Mouse (Mus musculus): ENCODE measurements at regions not wholly inside any gene's neighbourhood (a gene's known extent, or its start where the extent isn't known, plus 50 kb on each side); places are given as distances from the start of the nearest gene placed in this dataset.

- H3K9me3 ChIP-seq (ENCODE audit: control insufficient read depth, low read length), result no peaks in the 10 kb centered on the region
- no peak overlapping the region for H3K9ac ChIP-seq
- no peak overlapping the region for H3K27ac ChIP-seq
- H3K4me2 ChIP-seq (replicated peaks), result no peak overlapping the region
- 78% methylated on average over 5 of the region's 5 CpGs for WGBS
- H3K4me1 ChIP-seq (replicated peaks; ENCODE audit: control insufficient read depth, insufficient read depth, low read length), result no peaks in the 10 kb centered on the region
- no peak overlapping the region for H3K4me3 ChIP-seq (replicated peaks; ENCODE audit: low read length)
- H3K36me3 ChIP-seq (replicated peaks; ENCODE audit: control insufficient read depth, insufficient read depth), result no peaks in the 10 kb centered on the region
- no peak for DNase-seq (ENCODE audit: low spot score)
- ATAC-seq (ENCODE audit: low FRiP score), result no peak
- no peaks in the 10 kb centered on the region for H3K27me3 ChIP-seq (ENCODE audit: control insufficient read depth, insufficient read depth, low read length)
Measured at GRCm38 (mm10) chr16:27138384-27138783, 146.9 kb upstream of the Gmnc start.

GRCm38 (mm10) chr16:27138987-27139386, 147.5 kb upstream of the Gmnc start:
- WGBS, result 29% methylated on average over 1 of the region's 1 CpGs

DNA sequence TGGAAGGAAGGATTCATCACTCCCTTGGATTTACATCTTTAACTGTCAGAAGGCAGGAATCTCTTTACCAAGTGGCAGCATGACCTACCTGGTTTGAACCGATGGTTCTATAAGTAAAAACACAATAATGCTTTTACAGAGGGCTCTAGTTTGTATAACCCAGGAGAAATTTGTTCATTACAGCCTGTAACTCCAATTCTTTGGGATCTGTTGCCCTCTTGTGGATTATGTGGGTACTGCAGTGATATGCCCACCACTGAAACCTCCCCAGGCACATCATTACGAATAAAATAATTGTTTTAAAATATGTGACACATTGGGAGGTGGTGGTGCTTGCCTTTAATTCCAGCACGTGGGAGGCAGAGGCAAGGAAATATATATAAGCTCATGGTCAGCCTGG, 148.6 kb upstream of the Gmnc start:
- DNase-seq (ENCODE audit: low spot score) (peak; percentile 84), ATAC-seq (ENCODE audit: low FRiP score) (no peak; the same call in 1 of the 2 replicates)
- WGBS, result 13% methylated on average over 3 of the region's 3 CpGs
- Histone ChIP-seq H3K9me3 (ENCODE audit: control insufficient read depth, low read length) (no peaks in the 10 kb centered on the region), H3K36me3 (replicated peaks; ENCODE audit: control insufficient read depth, insufficient read depth) (no peaks in the 10 kb centered on the region), H3K27me3 (ENCODE audit: control insufficient read depth, insufficient read depth, low read length) (no peaks in the 10 kb centered on the region), H3K4me3 (replicated peaks; ENCODE audit: low read length) (no peak overlapping the region), H3K27ac (no peak overlapping the region), H3K4me1 (replicated peaks; ENCODE audit: control insufficient read depth, insufficient read depth, low read length) (no peaks in the 10 kb centered on the region), H3K4me2 (replicated peaks) (no peak overlapping the region), H3K9ac (no peak overlapping the region)

More at GRCm38 (mm10) chr16:27138987-27139386, 147.5 kb upstream of the Gmnc start:
- H3K36me3 ChIP-seq (replicated peaks; ENCODE audit: control insufficient read depth, insufficient read depth), result no peaks in the 10 kb centered on the region
- no peak overlapping the region for H3K4me3 ChIP-seq (replicated peaks; ENCODE audit: low read length)
- no peaks in the 10 kb centered on the region for H3K4me1 ChIP-seq (replicated peaks; ENCODE audit: control insufficient read depth, insufficient read depth, low read length)
- no peaks in the 10 kb centered on the region for H3K9me3 ChIP-seq (ENCODE audit: control insufficient read depth, low read length)
- no peak overlapping the region for H3K9ac ChIP-seq
- ATAC-seq (ENCODE audit: low FRiP score), result peak; percentile 51; the same call in 1 of the 2 replicates
- no peak overlapping the region; the same call in 1 of the 2 replicates for H3K27ac ChIP-seq
- H3K4me2 ChIP-seq (replicated peaks), result no peak overlapping the region
- no peaks in the 10 kb centered on the region for H3K27me3 ChIP-seq (ENCODE audit: control insufficient read depth, insufficient read depth, low read length)
- peak; percentile 83 for DNase-seq (ENCODE audit: low spot score)

DNA sequence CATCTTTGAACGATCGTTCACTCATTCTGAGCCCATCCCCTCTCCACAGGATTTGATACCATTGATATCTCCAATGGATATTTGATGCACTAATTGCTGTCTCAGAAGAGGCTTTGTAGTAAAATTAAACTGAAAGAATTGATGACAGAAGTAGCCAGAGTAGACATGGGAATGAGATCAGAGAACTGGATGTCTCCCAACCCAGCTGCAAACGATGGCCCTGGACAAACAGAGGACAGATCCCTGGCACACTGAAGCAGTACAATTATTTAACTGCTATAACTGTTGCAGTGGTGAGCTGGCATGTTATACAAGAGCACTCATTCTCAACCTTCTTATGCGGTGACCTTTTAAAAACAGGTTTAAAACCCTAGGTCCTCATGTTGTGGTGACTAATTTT, 151.5 kb upstream of the Ostn start:
- no peak overlapping the region for H3K27ac ChIP-seq
- no peak overlapping the region for H3K4me3 ChIP-seq (replicated peaks; ENCODE audit: low read length)
- no peaks in the 10 kb centered on the region for H3K27me3 ChIP-seq (ENCODE audit: control insufficient read depth, insufficient read depth, low read length)
- H3K36me3 ChIP-seq (replicated peaks; ENCODE audit: control insufficient read depth, insufficient read depth), result no peaks in the 10 kb centered on the region
- H3K9me3 ChIP-seq (ENCODE audit: control insufficient read depth, low read length), result no peaks in the 10 kb centered on the region
- ATAC-seq (ENCODE audit: low FRiP score) (no peak), DNase-seq (ENCODE audit: low spot score) (no peak)
- H3K9ac ChIP-seq, result no peak overlapping the region
- WGBS, result 89% methylated on average over 4 of the region's 4 CpGs
- no peaks in the 10 kb centered on the region for H3K4me1 ChIP-seq (replicated peaks; ENCODE audit: control insufficient read depth, insufficient read depth, low read length)
- no peak overlapping the region for H3K4me2 ChIP-seq (replicated peaks)

DNA sequence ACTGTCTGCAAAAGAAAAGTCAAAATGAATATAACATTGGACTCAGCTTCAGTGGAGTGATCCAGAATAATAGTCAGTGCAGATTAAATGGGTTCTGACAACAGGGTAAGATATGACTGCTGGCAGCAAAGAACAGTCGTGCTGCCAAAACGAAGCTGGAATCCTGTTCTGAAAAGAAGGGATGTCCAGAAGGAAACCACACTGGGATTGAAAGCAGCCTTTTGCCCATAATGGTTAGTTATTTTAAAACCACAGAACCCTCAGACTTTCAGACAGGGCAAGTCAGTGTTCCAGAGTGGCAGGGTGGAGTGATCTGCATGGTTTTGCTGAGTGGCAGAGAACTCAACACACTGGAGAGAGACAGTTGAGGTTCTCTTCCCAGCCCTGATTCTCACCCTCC, 111.6 kb upstream of the Ostn start:
- no peak for ATAC-seq (ENCODE audit: low FRiP score)
- H3K36me3 ChIP-seq (replicated peaks; ENCODE audit: control insufficient read depth, insufficient read depth), result no peaks in the 10 kb centered on the region
- DNase-seq (ENCODE audit: low spot score), result no peak
- no peaks in the 10 kb centered on the region for H3K4me1 ChIP-seq (replicated peaks; ENCODE audit: control insufficient read depth, insufficient read depth, low read length)
- H3K27ac ChIP-seq, result no peak overlapping the region
- H3K27me3 ChIP-seq (ENCODE audit: control insufficient read depth, insufficient read depth, low read length), result no peaks in the 10 kb centered on the region
- H3K9ac ChIP-seq, result no peak overlapping the region
- H3K9me3 ChIP-seq (ENCODE audit: control insufficient read depth, low read length), result no peaks in the 10 kb centered on the region
- H3K4me3 ChIP-seq (replicated peaks; ENCODE audit: low read length), result no peak overlapping the region
- 81% methylated on average over 2 of the region's 2 CpGs for WGBS
- H3K4me2 ChIP-seq (replicated peaks), result no peak overlapping the region
